Comparison of ENCODE assay signal across 18 mouse cellular contexts in genomic region chrX:161511341-161511740, GRCm38 (mm10).
"Had no signal": no experiment of that assay in that cellular context is flagged by ENCODE, and none has a peak within 500 bp of the region (broad histone marks: within the 10 kb centered on the region; RNA-seq: fewer than 3 reads in every experiment).

No protein-coding gene starts in this region.

- DNase-seq: kidney, adult 8-10 months; kidney, postnatal 10 days; kidney, postnatal 36 days; layer of hippocampus, postnatal 36 days; liver, embryonic 13.5 days; lung, adult 2 months; retina, postnatal 1 day; right cerebral cortex, postnatal 25 days; thymus, postnatal 25 days had no signal

- H3K36me3 ChIP-seq: kidney, embryonic 15.5 days; liver, embryonic 13.5 days; midbrain, embryonic 10.5 days; midbrain, embryonic 13.5 days; neural tube, embryonic 13.5 days had no signal

- ATAC-seq: lung, postnatal 0 days; midbrain, embryonic 13.5 days; midbrain, embryonic 16.5 days had no signal

- H3K9me3 ChIP-seq: kidney, embryonic 15.5 days; liver, embryonic 13.5 days; megakaryocyte, embryonic 14.5 days; midbrain, embryonic 10.5 days; midbrain, embryonic 13.5 days; neural tube, embryonic 13.5 days had no signal

- H3K4me2 ChIP-seq: kidney, embryonic 15.5 days; liver, embryonic 13.5 days; midbrain, embryonic 13.5 days; neural tube, embryonic 13.5 days had no signal

- H3K4me1 ChIP-seq: kidney, embryonic 15.5 days; liver, embryonic 13.5 days; megakaryocyte, embryonic 14.5 days; midbrain, embryonic 10.5 days; midbrain, embryonic 13.5 days; neural tube, embryonic 13.5 days had no signal

- H3K9ac ChIP-seq: kidney, embryonic 15.5 days; liver, embryonic 13.5 days; midbrain, embryonic 13.5 days; neural tube, embryonic 13.5 days had no signal

- H3K4me3 ChIP-seq: kidney, embryonic 15.5 days; left cerebral cortex, adult 2 months; liver, embryonic 13.5 days; megakaryocyte, embryonic 14.5 days; midbrain, embryonic 10.5 days; midbrain, embryonic 13.5 days; myocyte; neural tube, embryonic 13.5 days had no signal

- H3K27ac ChIP-seq: kidney, embryonic 15.5 days; left cerebral cortex, adult 2 months; liver, embryonic 13.5 days; midbrain, embryonic 10.5 days; midbrain, embryonic 13.5 days; neural tube, embryonic 13.5 days had no signal
